Mouse (Mus musculus): Measurements from ENCODE around the gene Usp39.

Usp39 gene

GRCm38 (mm10) chr6:72345074-72345567, at the start of gene Usp39:
TSS of gene Usp39 (minus strand) at chr6:72345184.
- DNase-seq (ENCODE audit: low spot score): peak; percentile 91

- no peak for DNase-seq (ENCODE audit: low spot score)
These were observed 47.4 kb upstream of the Usp39 start for GRCm38 (mm10) chr6:72392341-72392740.

GRCm38 (mm10) chr6:72390795-72391521, 46.0 kb upstream of the Usp39 start:
- no peak for DNase-seq (ENCODE audit: low spot score)

- DNase-seq (ENCODE audit: low spot score): peak; percentile 75
These were observed 45.2 kb upstream of the Usp39 start, which contains the start of gene Vamp8 for GRCm38 (mm10) chr6:72389941-72390771. TSS of gene Vamp8 (minus strand) at chr6:72390703.

GRCm38 (mm10) chr6:72389471-72389940, 44.5 kb upstream of the Usp39 start:
- peak; percentile 38 for DNase-seq (ENCODE audit: low spot score)

- no peak for DNase-seq (ENCODE audit: low spot score)
These were observed 43.9 kb upstream of the Usp39 start for GRCm38 (mm10) chr6:72388791-72389329.

GRCm38 (mm10) chr6:72388266-72388665, 43.3 kb upstream of the Usp39 start:
- no peak for DNase-seq (ENCODE audit: low spot score)

GRCm38 (mm10) chr6:72387816-72388215, 42.8 kb upstream of the Usp39 start:
- DNase-seq (ENCODE audit: low spot score): no peak

- DNase-seq (ENCODE audit: low spot score): no peak
These were observed 41.6 kb upstream of the Usp39 start for GRCm38 (mm10) chr6:72386561-72386960.

- DNase-seq (ENCODE audit: low spot score): no peak
These were observed 40.3 kb upstream of the Usp39 start for GRCm38 (mm10) chr6:72385258-72385657.

GRCm38 (mm10) chr6:72383952-72384351, 39.0 kb upstream of the Usp39 start:
- DNase-seq (ENCODE audit: low spot score): no peak

- DNase-seq (ENCODE audit: low spot score): no peak
These were observed 38.3 kb upstream of the Usp39 start for GRCm38 (mm10) chr6:72383142-72383820.

GRCm38 (mm10) chr6:72382494-72382893, 37.5 kb upstream of the Usp39 start:
- no peak for DNase-seq (ENCODE audit: low spot score)

- peak; percentile 79 for DNase-seq (ENCODE audit: low spot score)
These were observed 35.3 kb upstream of the Usp39 start, which contains the start of gene Vamp5 for GRCm38 (mm10) chr6:72380131-72380770. TSS of gene Vamp5 (minus strand) at chr6:72380468.

GRCm38 (mm10) chr6:72379377-72380130, 34.6 kb upstream of the Usp39 start:
- no peak for DNase-seq (ENCODE audit: low spot score)

- no peak for DNase-seq (ENCODE audit: low spot score)
These were observed 33.7 kb upstream of the Usp39 start for GRCm38 (mm10) chr6:72378510-72379234.

GRCm38 (mm10) chr6:72374820-72375563, 30.0 kb upstream of the Usp39 start:
- DNase-seq (ENCODE audit: low spot score): no peak

GRCm38 (mm10) chr6:72374206-72374605, 29.2 kb upstream of the Usp39 start:
- DNase-seq (ENCODE audit: low spot score): no peak

GRCm38 (mm10) chr6:72373184-72373583, 28.2 kb upstream of the Usp39 start:
- no peak for DNase-seq (ENCODE audit: low spot score)
